10 mouse cellular contexts compared by ENCODE assay signal in genomic region chr10:117045175-117046056, GRCm38 (mm10). TPM values are rescaled to one million over a fixed set of nuclear protein-coding genes. Genes with fewer than 3 reads are reported as not detected.
DNase-seq lines count a peak whose midpoint lies in the region; ATAC-seq lines count a peak whose summit lies in the region.
"Had no signal": no experiment of that assay in that cellular context is flagged by ENCODE, and none has a peak within 500 bp of the region (broad histone marks: within the 10 kb centered on the region; RNA-seq: fewer than 3 reads in every experiment).

Lrrc10 (plus strand) TSS chr10:117045341.

- H3K4me2 ChIP-seq in heart, embryonic 16.5 days (ENCODE audit: low read depth, low read length) = peak within 1 kb of the TSS; percentile 62
- H3K4me2 ChIP-seq in neural tube, embryonic 14.5 days (ENCODE audit: low read depth, low read length) = peak within 1 kb of the TSS; percentile 26; the same call in 1 of the 2 replicates

- 15% methylated on average over 40 of the region's 40 CpGs for WGBS in heart, embryonic 16.5 days
- 42% methylated on average over 40 of the region's 40 CpGs for WGBS in neural tube, embryonic 14.5 days

- H3K4me3 ChIP-seq in heart, embryonic 16.5 days (ENCODE audit: low read length) = peak within 1 kb of the TSS; percentile 65
- no peak within 1 kb of the TSS for H3K4me3 ChIP-seq in neural tube, embryonic 14.5 days (ENCODE audit: low read depth, low read length)

- peak within 1 kb of the TSS; percentile 82 for H3K9ac ChIP-seq in heart, embryonic 16.5 days (ENCODE audit: low read length)
- peak within 1 kb of the TSS; percentile 21; the same call in 1 of the 2 replicates for H3K9ac ChIP-seq in neural tube, embryonic 14.5 days (replicated peaks; ENCODE audit: low read depth, low read length)

- intact Hi-C loops in left cerebral cortex, postnatal 4 days (cut with DNase I) = loop anchor here (10.0 kb wide), 1 partner anchor 101 kb away; no protein-coding TSS in a partner anchor

- H3K4me1 ChIP-seq in heart, embryonic 16.5 days (ENCODE audit: control insufficient read depth, insufficient read depth, low read length) = peaks cover 30% of the 10 kb centered on the region
- H3K4me1 ChIP-seq in neural tube, embryonic 14.5 days (ENCODE audit: control insufficient read depth, insufficient read depth, low read length) = 0 out of 2 replicates have a peak, but pooled peaks cover 3% of the 10 kb centered on the region

- DNase-seq in layer of hippocampus, adult 11-12 months (ENCODE audit: low spot score) = peak; percentile 48
- DNase-seq in layer of hippocampus, adult 9-10 months (ENCODE audit: low spot score) = no peak
- peak; percentile 32 for DNase-seq in left cerebral cortex, postnatal 4 days
- no peak for DNase-seq in urinary bladder, adult 18-20 months (ENCODE audit: low spot score in 2 of 2)

- peaks cover 5% of the 10 kb centered on the region; the same call in 1 of the 2 replicates for H3K36me3 ChIP-seq in heart, embryonic 16.5 days (ENCODE audit: control insufficient read depth, insufficient read depth)
- no peaks in the 10 kb centered on the region for H3K36me3 ChIP-seq in neural tube, embryonic 14.5 days (ENCODE audit: control insufficient read depth, insufficient read depth, low read length)

- no peaks in the 10 kb centered on the region for H3K27me3 ChIP-seq in heart, embryonic 16.5 days (ENCODE audit: control insufficient read depth, insufficient read depth, low read length)
- H3K27me3 ChIP-seq in neural tube, embryonic 14.5 days (ENCODE audit: control insufficient read depth, insufficient read depth, low read length) = no peaks in the 10 kb centered on the region
- H3K27me3 ChIP-seq: CH12.LX had no signal

- peak; percentile 50 for ATAC-seq in common myeloid progenitor, adult 5-6 weeks (replicated peaks; ENCODE audit: low read depth, poor library complexity, severe bottlenecking)
- peak; percentile 37 for ATAC-seq in heart, embryonic 16.5 days (replicated peaks; ENCODE audit: extremely low read depth, insufficient read depth, low FRiP score)
- 0 out of 2 replicates have a peak, but pooled peaks have one; percentile 52 for ATAC-seq in neural tube, embryonic 14.5 days (ENCODE audit: low read depth)
- ATAC-seq in erythroblast, adult 5-6 weeks (replicated peaks; ENCODE audit: low FRiP score, poor library complexity, severe bottlenecking) = no peak

- H3K9me3 ChIP-seq in heart, embryonic 16.5 days (replicated peaks; ENCODE audit: control insufficient read depth, low read length) = no peaks in the 10 kb centered on the region
- H3K9me3 ChIP-seq in neural tube, embryonic 14.5 days (ENCODE audit: control insufficient read depth, low read length) = no peaks in the 10 kb centered on the region

- H3K27ac ChIP-seq in heart, embryonic 16.5 days (ENCODE audit: low read length) = peak within 1 kb of the TSS; percentile 91
- no peak within 1 kb of the TSS for H3K27ac ChIP-seq in neural tube, embryonic 14.5 days (ENCODE audit: low read depth, low read length)

RNA-seq across cellular contexts. Expression of gene Lrrc10, which starts in this region (rescaled TPM):
- not detected in 2 replicates for total RNA-seq in common myeloid progenitor, adult 5-6 weeks (2017)
- polyA plus RNA-seq in heart, embryonic 16.5 days (2015; fragmentation: Nextera tagmentation; extraction: Ambion mirVana) = 60.4 and 62.1 TPM in 2 replicates
- total RNA-seq in left cerebral cortex, postnatal 4 days (2021) = not detected
- polyA plus RNA-seq in neural tube, embryonic 14.5 days (2014; fragmentation: Nextera tagmentation; extraction: Ambion mirVana) = 0.18 TPM in 1 of 2 replicates, not detected in the other
- total RNA-seq in erythroblast, adult 5-6 weeks (2015; ENCODE audit: low replicate concordance) = not detected in 2 replicates
- total RNA-seq in erythroblast, adult 5-6 weeks (2017; ENCODE audit: low replicate concordance) = not detected in 2 replicates
- total RNA-seq: CH12.LX had no signal
- polyA plus RNA-seq: frontal cortex, adult 2 months had no signal

Comparison
In these comparisons a context has a peak if more than half of its experiments do, and no peak if none do; other contexts are left out.
1. RNA of gene Lrrc10 (polyA plus RNA-seq): 60.4 to 62.1 TPM in heart, embryonic 16.5 days; 0.18 TPM in neural tube, embryonic 14.5 days; every median in the first group is over 10 times any median in the second.
2. Peak in ATAC-seq in common myeloid progenitor, adult 5-6 weeks; RNA of the gene not detected or under 1 TPM.
3. Peak in DNase-seq in left cerebral cortex, postnatal 4 days; RNA of the gene not detected or under 1 TPM.
4. Peak in ATAC-seq, H3K9ac ChIP-seq and H3K4me2 ChIP-seq in neural tube, embryonic 14.5 days; RNA of the gene not detected or under 1 TPM.